Mouse (Mus musculus) olfactory bulb, adult 2 months (tissue): ENCODE measurements around the gene Colq.

Experiments
- CTCF ChIP-seq: fragments of 200-500 bp; IDR thresholded peaks from 2 replicates; pipeline ENCODE4 v1.5.1; 2012; ENCODE audit warnings: low read depth, mild to moderate bottlenecking, low read length, moderate library complexity; ENCODE audit not compliant: insufficient read depth
- POLR2A ChIP-seq: fragments of 200-500 bp; IDR thresholded peaks from 2 replicates; pipeline ENCODE4 v1.6.1; 2012; ENCODE audit warnings: mild to moderate bottlenecking, low read depth, low read length, moderate library complexity; ENCODE audit not compliant: insufficient read depth

DNA sequence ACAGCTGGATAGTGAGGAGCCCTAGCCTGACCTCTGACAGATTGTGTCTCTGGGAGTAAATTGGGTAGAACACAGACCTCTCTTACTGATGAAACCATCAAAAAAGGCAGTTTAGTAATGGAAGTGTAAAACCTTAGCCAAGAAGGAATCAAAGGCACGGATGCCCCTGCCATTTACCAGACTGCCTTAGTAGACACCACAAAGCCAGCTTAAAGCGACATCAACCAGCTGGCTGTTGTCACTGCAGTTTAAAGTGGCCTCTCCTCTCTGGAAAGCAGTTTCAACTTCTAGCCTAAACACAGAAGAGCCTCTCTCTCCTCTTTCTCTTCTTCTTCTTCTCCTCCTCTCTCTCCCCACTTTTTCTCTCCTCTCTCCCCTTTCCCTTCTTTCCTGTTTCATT lies 69.8 kb downstream of the Colq start:
- TF ChIP-seq CTCF (no peak), POLR2A (no peak)
